Mouse (Mus musculus) intestine, postnatal 0 days (tissue): ENCODE results near the gene Hsf2. TPM values are rescaled to one million over a fixed set of nuclear protein-coding genes. Genes with fewer than 3 reads are reported as not detected.
A peak's percentile ranks its signal among the peaks of the same experiment; 100 is the strongest.
"Not testable (repeated sequence)": the region's sequence is repeated elsewhere in the genome, so short reads cannot be mapped to it uniquely, and the experiment has no call there.

ENCODE experiments used
- ATAC-seq: fragments of 200-750 bp; cut with Nextera tagmentation; 2 replicates; pipeline ENCODE4 v1.8.0; 2017; ENCODE audit warnings: mild to moderate bottlenecking, moderate TSS enrichment, moderate library complexity
- H3K27ac ChIP-seq: fragments of 300-500 bp; sonication (generic); 2 replicates; pipeline ENCODE4 v1.5.1; 2014; ENCODE audit warnings: mild to moderate bottlenecking, low read depth, low read length, moderate library complexity
- H3K27me3 ChIP-seq: fragments of 300-500 bp; sonication (generic); replicated peaks from 2 replicates; pipeline ENCODE4 v1.6.1; 2014; ENCODE audit warnings: low read length, mixed read lengths; ENCODE audit not compliant: control insufficient read depth, insufficient read depth
- H3K36me3 ChIP-seq: fragments of 300-500 bp; sonication (generic); 2 replicates; pipeline ENCODE4 v1.6.1; 2014; ENCODE audit warnings: mild to moderate bottlenecking, moderate library complexity; ENCODE audit not compliant: control insufficient read depth, insufficient read depth
- H3K4me1 ChIP-seq: fragments of 300-500 bp; sonication (generic); replicated peaks from 2 replicates; pipeline ENCODE4 v1.6.1; 2014; ENCODE audit warnings: antibody characterized with exemption, low read length, mixed read lengths; ENCODE audit not compliant: control insufficient read depth, insufficient read depth
- H3K4me2 ChIP-seq: fragments of 300-500 bp; sonication (generic); replicated peaks from 2 replicates; pipeline ENCODE4 v1.6.1; 2014; ENCODE audit warnings: low read depth, mild to moderate bottlenecking, moderate library complexity
- H3K4me3 ChIP-seq: fragments of 300-500 bp; sonication (generic); 2 replicates; pipeline ENCODE4 v1.5.1; 2014; ENCODE audit warnings: low read depth, low read length
- H3K9ac ChIP-seq: fragments of 300-500 bp; sonication (generic); 2 replicates; pipeline ENCODE4 v1.6.1; 2014; ENCODE audit warnings: mild to moderate bottlenecking, low read depth, low read length
- H3K9me3 ChIP-seq: fragments of 300-500 bp; sonication (generic); 2 replicates; pipeline ENCODE4 v1.6.1; 2016; ENCODE audit warnings: mixed run types; ENCODE audit not compliant: control insufficient read depth
- CTCF ChIP-seq: sonication (generic); IDR thresholded peaks from 2 replicates; pipeline ENCODE4 v1.5.1; 2016; ENCODE audit warnings: low read depth, mild to moderate bottlenecking, control low read depth, antibody characterized with exemption, moderate library complexity
- WGBS: fragments of 180-500 bp; shearing (Covaris S2); extraction: QIAGEN DNeasy Blood & Tissue Kit; methylation state at CpG from one replicate; pipeline ENCODE4 v1.1.7; 2014; 5-methylcytosine and 5-hydroxymethylcytosine counted together
- polyA plus RNA-seq: library from polyadenylated mRNA; unstranded; fragments of >200 nt; fragmentation: Nextera tagmentation; extraction: Ambion mirVana; gene quantifications from 2 replicates; pipeline ENCODE4 v1.2.1, GENCODE M21; 2015

Hsf2 gene
- polyA plus RNA-seq, 1 experiment from 2014 or later = 9.6 TPM

DNA sequence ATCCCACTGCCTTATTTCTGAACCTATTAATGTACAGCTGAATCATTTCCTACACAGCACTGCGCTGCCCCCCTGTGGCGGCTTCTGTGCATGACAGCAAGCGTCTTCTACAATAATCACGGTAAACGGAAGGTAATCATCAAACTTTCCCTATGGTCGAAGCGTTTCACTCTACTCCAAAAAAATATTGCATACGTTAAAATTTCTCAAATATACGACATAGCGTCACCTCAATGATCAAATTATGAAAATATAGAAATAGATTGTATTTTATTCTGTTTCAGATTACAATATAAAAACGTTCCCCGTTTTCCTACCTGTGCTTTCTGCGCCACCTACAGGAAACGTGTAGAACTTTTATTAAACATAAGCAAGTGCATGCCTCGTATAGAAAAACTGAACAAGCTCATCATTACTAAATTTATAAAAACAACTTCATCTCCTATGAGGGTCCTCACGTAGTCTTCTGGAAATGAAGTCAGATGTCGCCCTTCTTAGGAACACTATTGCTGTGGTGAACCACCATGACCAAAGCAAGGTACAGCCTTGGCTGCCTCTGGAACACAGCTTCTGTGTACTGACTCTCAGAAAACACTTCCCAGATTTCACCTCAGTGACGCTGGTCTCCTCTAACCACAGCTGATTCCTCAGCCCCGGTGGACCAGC lies 38.0 kb upstream of the Hsf2 start:
- Histone ChIP-seq H3K4me3 (peak overlapping the region; percentile 32), H3K9me3 (no peaks in the 10 kb centered on the region), H3K4me2 (peak overlapping the region; percentile 42), H3K27me3 (no peaks in the 10 kb centered on the region), H3K9ac (no peak overlapping the region), H3K4me1 (no peaks in the 10 kb centered on the region), H3K36me3 (no peaks in the 10 kb centered on the region), H3K27ac (no peak overlapping the region)
- peak; percentile 41; the same call in 1 of the 2 replicates for ATAC-seq
- TF ChIP-seq CTCF = peak; percentile 82
- WGBS = 5% methylated on average over 19 of the region's 19 CpGs

DNA sequence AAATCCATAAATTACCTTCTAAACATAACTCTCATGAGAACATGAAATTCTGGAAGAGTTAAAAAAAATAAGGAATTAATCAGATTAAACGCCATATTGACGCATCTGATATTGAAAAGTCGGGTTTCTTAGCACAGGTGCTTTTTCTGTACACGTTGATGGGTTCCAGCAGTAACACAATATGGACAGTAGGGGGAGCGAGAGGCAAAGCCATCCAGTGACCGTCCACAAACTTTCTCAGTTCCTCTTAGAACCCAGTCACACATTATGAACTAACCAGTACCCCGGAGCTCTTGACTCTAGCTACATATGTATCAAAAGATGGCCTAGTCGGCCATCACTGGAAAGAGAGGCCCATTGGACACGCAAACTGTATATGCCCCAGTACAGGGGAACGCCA lies 22.9 kb upstream of the Hsf2 start:
- not testable (repeated sequence) for H3K27ac ChIP-seq, H3K36me3 ChIP-seq, H3K9me3 ChIP-seq, H3K4me3 ChIP-seq, H3K4me1 ChIP-seq, H3K27me3 ChIP-seq, H3K4me2 ChIP-seq, H3K9ac ChIP-seq, ATAC-seq
- 23% methylated on average over 9 of the region's 10 CpGs for WGBS
- peak; percentile 82 for TF ChIP-seq CTCF

DNA sequence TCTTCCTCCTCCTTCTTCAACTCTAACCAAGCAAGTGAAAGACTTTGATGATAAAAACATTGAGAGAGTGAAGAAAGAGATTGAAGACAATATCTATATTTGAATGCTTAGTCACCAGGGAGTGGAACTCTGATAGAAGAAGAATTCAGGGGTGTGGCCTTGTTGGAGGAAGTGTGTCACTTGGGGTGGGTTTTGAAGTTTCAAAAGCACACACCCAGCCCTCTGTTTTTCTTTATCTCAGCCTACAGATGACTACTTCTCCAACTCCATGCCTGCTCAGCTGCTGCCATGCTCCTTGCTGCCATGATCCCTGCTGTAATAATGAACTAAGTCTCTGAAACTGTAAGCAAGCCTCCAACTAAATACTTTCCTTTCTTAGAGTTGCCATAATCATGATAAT lies 20.4 kb upstream of the Hsf2 start:
- Histone ChIP-seq H3K36me3 (no peaks in the 10 kb centered on the region), H3K4me1 (no peaks in the 10 kb centered on the region), H3K9me3 (no peaks in the 10 kb centered on the region), H3K9ac (no peak overlapping the region), H3K27me3 (no peaks in the 10 kb centered on the region), H3K4me3 (no peak overlapping the region), H3K27ac (no peak overlapping the region), H3K4me2 (no peak overlapping the region)
- no peak for ATAC-seq
- no peak for TF ChIP-seq CTCF

DNA sequence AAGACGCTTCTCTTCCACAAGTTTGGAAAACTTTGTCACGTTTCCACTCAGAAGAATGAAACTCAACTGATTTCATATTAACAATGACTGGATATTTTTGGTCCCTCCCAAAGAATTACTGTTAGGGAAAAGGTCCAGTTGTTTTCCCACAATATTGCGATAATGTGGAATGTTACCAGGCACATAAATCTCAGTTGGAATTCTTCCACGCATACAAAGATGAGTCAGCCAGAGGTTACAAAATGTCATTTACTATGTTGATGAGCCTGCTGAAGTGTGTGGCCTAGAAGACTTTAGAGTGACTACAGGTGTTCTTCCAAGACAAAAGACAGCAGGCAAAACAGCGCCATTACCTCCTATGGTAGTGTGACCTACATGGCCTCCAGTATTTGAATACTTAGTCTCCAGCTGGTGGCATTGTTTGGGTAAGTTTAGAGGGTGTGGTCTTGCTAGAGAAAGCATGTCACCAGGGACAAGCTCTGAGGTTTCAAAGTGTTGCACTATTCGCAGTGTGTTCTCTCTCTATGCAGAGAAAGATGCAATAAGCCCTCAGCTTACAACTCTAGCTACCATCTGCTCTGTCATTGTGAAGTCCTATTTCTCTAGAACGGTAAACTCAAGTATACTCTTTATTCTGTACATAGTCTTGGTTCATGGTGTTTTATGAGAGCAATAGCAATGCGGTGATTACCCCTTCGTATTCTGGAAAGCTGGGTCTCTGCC lies 8.9 kb upstream of the Hsf2 start:
- Histone ChIP-seq H3K36me3 (no peaks in the 10 kb centered on the region), H3K9ac (no peak overlapping the region), H3K4me2 (no peak overlapping the region), H3K27ac (no peak overlapping the region), H3K4me1 (no peaks in the 10 kb centered on the region), H3K27me3 (no peaks in the 10 kb centered on the region), H3K9me3 (no peaks in the 10 kb centered on the region), H3K4me3 (no peak overlapping the region)
- ATAC-seq = no peak
- no peak for TF ChIP-seq CTCF
- WGBS = 76% methylated on average over 9 of the region's 9 CpGs

DNA sequence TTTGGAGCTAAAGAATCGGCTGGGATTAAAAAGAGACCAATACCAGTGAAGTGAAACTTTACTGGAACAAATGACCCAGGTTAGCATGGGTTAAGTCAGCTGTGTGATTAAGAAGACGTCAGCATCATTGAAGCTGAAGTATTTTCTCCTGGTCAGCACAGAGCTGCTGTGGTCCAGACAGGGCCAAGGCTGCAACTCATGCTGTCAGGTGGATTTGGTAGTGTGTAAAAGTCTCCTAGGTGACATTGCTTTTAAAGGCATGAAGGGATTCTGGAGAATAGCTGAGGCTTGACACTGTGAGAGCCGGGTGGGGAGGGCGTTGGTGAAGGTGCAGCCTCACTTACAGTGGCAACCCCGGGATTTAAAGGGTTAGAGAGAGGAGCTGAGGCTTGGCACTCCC lies 4.5 kb upstream of the Hsf2 start:
- TF ChIP-seq CTCF = no peak
- no peaks in the 10 kb centered on the region for H3K27me3 ChIP-seq
- ATAC-seq = no peak
- H3K4me1 ChIP-seq = no peaks in the 10 kb centered on the region
- H3K9me3 ChIP-seq = 0 out of 2 replicates have a peak, but pooled peaks cover 2% of the 10 kb centered on the region
- H3K4me2 ChIP-seq = no peak overlapping the region
- WGBS = 43% methylated on average over 5 of the region's 5 CpGs
- H3K27ac ChIP-seq = no peak overlapping the region
- H3K36me3 ChIP-seq = no peaks in the 10 kb centered on the region
- H3K4me3 ChIP-seq = no peak overlapping the region
- no peak overlapping the region for H3K9ac ChIP-seq

DNA sequence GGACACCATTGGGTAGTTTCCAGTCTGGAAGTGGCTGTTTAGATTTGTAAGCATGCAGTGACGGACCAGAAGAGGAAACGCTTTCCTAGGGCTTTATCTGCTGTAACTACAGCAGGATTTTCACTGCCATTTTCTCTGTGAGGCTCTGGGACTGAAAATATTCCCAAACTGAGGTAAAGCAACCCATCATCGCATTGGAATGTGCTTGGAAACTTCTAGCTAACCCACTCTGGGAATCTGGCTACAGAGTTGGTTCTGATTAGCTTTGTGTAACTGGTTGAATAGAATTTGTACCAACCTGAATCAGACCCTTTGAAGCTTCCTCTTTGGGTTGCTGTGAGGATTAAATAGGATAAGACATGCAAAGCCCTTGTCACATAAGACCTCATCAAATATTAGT lies 1.4 kb upstream of the Hsf2 start:
- Histone ChIP-seq H3K27ac (no peak overlapping the region), H3K4me2 (no peak overlapping the region), H3K9ac (no peak overlapping the region), H3K4me1 (no peaks in the 10 kb centered on the region), H3K36me3 (no peaks in the 10 kb centered on the region), H3K4me3 (no peak overlapping the region), H3K9me3 (0 out of 2 replicates have a peak, but pooled peaks cover 2% of the 10 kb centered on the region), H3K27me3 (no peaks in the 10 kb centered on the region)
- no peak for TF ChIP-seq CTCF
- ATAC-seq = no peak
- WGBS = 82% methylated on average over 3 of the region's 3 CpGs
